Mouse (Mus musculus) heart, adult 2 months (tissue): ENCODE data around the gene Mta2. TPM values are rescaled to one million over a fixed set of nuclear protein-coding genes. Genes with fewer than 3 reads are reported as not detected.

Experiments
- DNase-seq, 2 experiments: peaks; one replicate each; pipeline ENCODE4 v3.0.0; 2021
- H3K27ac ChIP-seq: fragments of 200-600 bp; 2 replicates; pipeline ENCODE4 v1.8.1; 2022
- H3K27me3 ChIP-seq: fragments of 200-500 bp; 2 replicates; pipeline ENCODE4 v1.6.1; 2012; ENCODE audit warnings: mild to moderate bottlenecking, low read length, inconsistent platforms, mixed read lengths; ENCODE audit not compliant: control insufficient read depth, insufficient read depth
- H3K36me3 ChIP-seq: fragments of 200-500 bp; 2 replicates; pipeline ENCODE4 v1.6.1; 2012; ENCODE audit warnings: low read length, inconsistent platforms; ENCODE audit not compliant: control insufficient read depth, insufficient read depth
- H3K4me1 ChIP-seq: fragments of 200-500 bp; 2 replicates; pipeline ENCODE4 v1.6.1; 2011; ENCODE audit warnings: low read length; ENCODE audit not compliant: control insufficient read depth, insufficient read depth
- H3K4me3 ChIP-seq: fragments of 200-600 bp; 2 replicates; pipeline ENCODE4 v1.8.1; 2022
- H3K79me2 ChIP-seq: fragments of 200-500 bp; replicated peaks from 2 replicates; pipeline ENCODE4 v1.6.1; 2012; ENCODE audit warnings: mild to moderate bottlenecking, inconsistent platforms, low read length, moderate library complexity, mixed read lengths; ENCODE audit not compliant: control insufficient read depth, insufficient read depth
- H3K9ac ChIP-seq: fragments of 200-500 bp; 2 replicates; pipeline ENCODE4 v1.6.1; 2012; ENCODE audit warnings: low read depth, mild to moderate bottlenecking, control low read depth, inconsistent platforms, low read length, mixed read lengths
- CTCF ChIP-seq: fragments of 200-600 bp; IDR thresholded peaks from 2 replicates; pipeline ENCODE4 v1.8.1; 2022; ENCODE audit warnings: antibody characterized with exemption, mild to moderate bottlenecking, moderate library complexity
- EP300 ChIP-seq: fragments of 200-500 bp; IDR thresholded peaks from 2 replicates; pipeline ENCODE4 v1.6.1; 2011; ENCODE audit warnings: low read depth, low read length, control low read depth; ENCODE audit not compliant: insufficient read depth
- POLR2A ChIP-seq: fragments of 200-500 bp; IDR thresholded peaks from 2 replicates; pipeline ENCODE4 v1.6.1; 2011; ENCODE audit warnings: mild to moderate bottlenecking, low read depth, low read length, control low read depth; ENCODE audit not compliant: insufficient read depth
- whole genome bisulfite sequencing: fragments of 180-500 bp; shearing (Covaris S2); methylation state at CpG from one replicate; pipeline ENCODE4 v1.1.7; 2018; 5-methylcytosine and 5-hydroxymethylcytosine counted together
- intact Hi-C: fragments of 180-260 bp; cut with DNase I; formaldehyde crosslinking; loops from one replicate; pipeline ENCODE4 v1.15.1; 2025
- polyA plus RNA-seq: library from polyadenylated mRNA; depleted of rRNA; stranded (reverse); fragments of >200 nt; gene quantifications from 2 replicates; pipeline ENCODE4 v1.2.3, GENCODE M21; 2012
- total RNA-seq, 2 experiments: library from RNA; stranded (reverse); gene quantifications; 2 replicates each; pipeline ENCODE4 v1.2.3; 2021

Mta2 gene
- total and polyA plus RNA-seq, 3 experiments, result 13.1 to 32.1 (median 29.0) TPM

- Histone ChIP-seq H3K36me3 (no peaks in the 10 kb centered on the region), H3K4me1 (no peaks in the 10 kb centered on the region; the same call in 1 of the 2 replicates), H3K9ac (no peak overlapping the region), H3K27me3 (no peaks in the 10 kb centered on the region), H3K27ac (no peak overlapping the region), H3K4me3 (no peak overlapping the region), H3K79me2 (no peaks in the 10 kb centered on the region)
- WGBS, result 80% methylated on average over 2 of the region's 2 CpGs
- no peak for DNase-seq
- intact Hi-C loops, result no loop called here
- TF ChIP-seq CTCF (no peak), POLR2A (no peak), EP300 (no peak)
Observed at GRCm38 (mm10) chr19:8926766-8927165, 14.9 kb upstream of the Mta2 start.

- 87% methylated on average over 12 of the region's 12 CpGs for WGBS
- no peak for TF ChIP-seq EP300
- TF ChIP-seq CTCF, result no peak
- no peak for TF ChIP-seq POLR2A
- no peak overlapping the region for H3K9ac ChIP-seq
- H3K27me3 ChIP-seq, result no peaks in the 10 kb centered on the region
- H3K4me1 ChIP-seq, result no peaks in the 10 kb centered on the region; the same call in 1 of the 2 replicates
- H3K27ac ChIP-seq, result no peak overlapping the region; the same call in 1 of the 2 replicates
- intact Hi-C loops, result no loop called here
- no peaks in the 10 kb centered on the region for H3K79me2 ChIP-seq
- no peak overlapping the region for H3K4me3 ChIP-seq
- H3K36me3 ChIP-seq, result no peaks in the 10 kb centered on the region
- no peak for DNase-seq
Observed at GRCm38 (mm10) chr19:8927891-8928525, 13.7 kb upstream of the Mta2 start.

GRCm38 (mm10) chr19:8928689-8929223 lies 12.9 kb upstream of the Mta2 start:
- no peaks in the 10 kb centered on the region for H3K36me3 ChIP-seq
- H3K4me3 ChIP-seq, result peak overlapping the region; percentile 66
- no peaks in the 10 kb centered on the region for H3K27me3 ChIP-seq
- peak overlapping the region; percentile 83 for H3K27ac ChIP-seq
- H3K4me1 ChIP-seq, result no peaks in the 10 kb centered on the region; the same call in 1 of the 2 replicates
- H3K79me2 ChIP-seq, result no peaks in the 10 kb centered on the region
- H3K9ac ChIP-seq, result peak overlapping the region; percentile 87
- TF ChIP-seq POLR2A, result no peak
- TF ChIP-seq CTCF, result no peak
- TF ChIP-seq EP300, result no peak
- intact Hi-C loops, result loop anchor here (1.0 kb wide), 1 partner anchor 13 kb away; the partner anchor contains the start of gene Mta2
- 20% methylated on average over 16 of the region's 16 CpGs for WGBS
- DNase-seq, result no peak

GRCm38 (mm10) chr19:8929224-8930088 lies 12.2 kb upstream of the Mta2 start, which contains the start of the genes Rom1 and Eml3:
Gene Rom1 (minus strand): TSS chr19:8929356.
Gene Eml3 (plus strand): TSS chr19:8929552.
- Histone ChIP-seq H3K79me2 (no peaks in the 10 kb centered on the region), H3K9ac (peak within 1 kb of the TSS; percentile 87), H3K4me1 (no peaks in the 10 kb centered on the region; the same call in 1 of the 2 replicates), H3K36me3 (no peaks in the 10 kb centered on the region), H3K27me3 (no peaks in the 10 kb centered on the region), H3K27ac (peak within 1 kb of the TSS; percentile 83), H3K4me3 (peak within 1 kb of the TSS; percentile 66)
- TF ChIP-seq EP300 (peak; percentile 42; the same call in 1 of the 2 replicates), CTCF (peak; percentile 63), POLR2A (peak; percentile 50; the same call in 1 of the 2 replicates)
- intact Hi-C loops, result loop anchor here (1.0 kb wide), 1 partner anchor 12 kb away; the partner anchor contains the start of gene Mta2
- WGBS, result 1% methylated on average over 72 of the region's 74 CpGs
- DNase-seq, result peak; percentile 94 to 96

GRCm38 (mm10) chr19:8930117-8930516 lies 11.6 kb upstream of the Mta2 start:
- TF ChIP-seq CTCF (no peak), POLR2A (no peak), EP300 (no peak)
- no peaks in the 10 kb centered on the region; the same call in 1 of the 2 replicates for H3K4me1 ChIP-seq
- WGBS, result 8% methylated on average over 11 of the region's 11 CpGs
- H3K27me3 ChIP-seq, result no peaks in the 10 kb centered on the region
- H3K9ac ChIP-seq, result peak overlapping the region; percentile 87
- no peaks in the 10 kb centered on the region for H3K36me3 ChIP-seq
- no peaks in the 10 kb centered on the region for H3K79me2 ChIP-seq
- peak overlapping the region; percentile 66 for H3K4me3 ChIP-seq
- peak overlapping the region; percentile 83 for H3K27ac ChIP-seq
- intact Hi-C loops, result no loop called here
- no peak for DNase-seq
